ENCODE assay signal across 17 mouse cellular contexts in the genomic region with DNA sequence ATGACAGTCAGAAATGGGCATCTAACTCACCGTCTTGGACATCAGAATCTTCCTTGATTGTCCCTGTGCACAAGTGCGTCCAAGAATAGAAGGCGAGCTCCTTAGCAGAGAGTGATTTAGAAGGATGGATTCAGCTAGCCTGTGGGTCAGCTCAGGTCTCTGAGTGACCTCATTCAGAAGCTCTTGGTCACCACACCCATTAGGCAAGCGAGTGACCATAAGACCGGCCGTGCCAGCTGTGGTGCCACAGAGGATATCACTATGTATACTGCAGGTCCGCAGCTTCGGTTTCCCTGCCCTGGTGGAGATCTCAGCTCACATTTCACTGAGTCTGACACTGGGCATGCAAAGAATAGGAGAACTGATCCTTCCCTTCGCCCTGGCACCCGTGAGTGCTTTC.
"Had no signal": no experiment of that assay in that cellular context is flagged by ENCODE, and none has a peak within 500 bp of the region (broad histone marks: within the 10 kb centered on the region; RNA-seq: fewer than 3 reads in every experiment).

No protein-coding gene starts in this region.

- H3K4me2 ChIP-seq: kidney, embryonic 15.5 days; limb, embryonic 15.5 days; liver, embryonic 13.5 days; midbrain, embryonic 11.5 days; neural tube, embryonic 12.5 days; stomach, embryonic 15.5 days had no signal

- H3K9ac ChIP-seq: kidney, embryonic 15.5 days; limb, embryonic 15.5 days; liver, embryonic 13.5 days; liver, postnatal 0 days; neural tube, embryonic 12.5 days; stomach, embryonic 15.5 days had no signal

- H3K27ac ChIP-seq: kidney, embryonic 15.5 days; limb, embryonic 15.5 days; liver, embryonic 13.5 days; macrophage; neural tube, embryonic 12.5 days; stomach, embryonic 15.5 days had no signal

- H3K36me3 ChIP-seq: kidney, embryonic 15.5 days; limb, embryonic 15.5 days; liver, embryonic 13.5 days; neural tube, embryonic 12.5 days; stomach, embryonic 15.5 days had no signal

- H3K27me3 ChIP-seq: kidney, embryonic 15.5 days; limb, embryonic 15.5 days; liver, embryonic 13.5 days; neural tube, embryonic 12.5 days; stomach, embryonic 15.5 days had no signal

- ATAC-seq: liver, postnatal 0 days; lung, postnatal 0 days; midbrain, embryonic 16.5 days had no signal

- H3K9me3 ChIP-seq: kidney, embryonic 15.5 days; limb, embryonic 15.5 days; liver, embryonic 13.5 days; megakaryocyte, embryonic 14.5 days; neural tube, embryonic 12.5 days; stomach, embryonic 15.5 days had no signal

- H3K4me3 ChIP-seq: kidney, embryonic 15.5 days; limb, embryonic 15.5 days; liver, embryonic 13.5 days; megakaryocyte, embryonic 14.5 days; neural tube, embryonic 12.5 days; stomach, embryonic 15.5 days had no signal

- H3K4me1 ChIP-seq: neural tube, embryonic 12.5 days had no signal

- DNase-seq: kidney, adult 2 months; kidney, postnatal 14 days; liver, embryonic 13.5 days; liver, postnatal 0 days; retina, postnatal 1 day; right cerebral cortex, postnatal 4 days; thymus, adult 2 months; thymus, postnatal 25 days had no signal
